Mouse (Mus musculus) adrenal gland, postnatal 14 days (tissue): Measurements from ENCODE around the gene Cfap299. TPM values are rescaled to one million over a fixed set of nuclear protein-coding genes. Genes with fewer than 3 reads are reported as not detected.

Experiments used
- DNase-seq: peaks from one replicate; pipeline ENCODE4 v3.0.0; 2021; ENCODE audit warnings: mixed read lengths
- total RNA-seq: library from RNA; stranded (reverse); gene quantifications from 2 replicates; pipeline ENCODE4 v1.2.3, GENCODE M21; 2021

Gene Cfap299
- total RNA-seq, 1 experiment from 2014 or later = not detected

DNA sequence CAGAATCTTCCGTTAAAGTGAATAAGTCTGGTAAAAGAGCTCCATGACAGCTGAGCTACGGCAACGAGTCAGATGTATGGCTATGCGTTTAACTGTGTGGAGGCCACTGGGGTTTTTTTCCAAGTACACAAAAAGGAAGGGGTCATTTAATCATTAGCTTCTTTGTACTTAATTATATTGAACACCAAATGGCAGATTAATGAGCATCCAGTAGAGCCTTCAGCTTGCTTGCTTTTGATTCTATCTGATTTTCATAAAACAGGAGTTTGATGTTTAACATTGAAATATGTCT, 47.6 kb downstream of the Cfap299 start:
- no peak for DNase-seq

DNA sequence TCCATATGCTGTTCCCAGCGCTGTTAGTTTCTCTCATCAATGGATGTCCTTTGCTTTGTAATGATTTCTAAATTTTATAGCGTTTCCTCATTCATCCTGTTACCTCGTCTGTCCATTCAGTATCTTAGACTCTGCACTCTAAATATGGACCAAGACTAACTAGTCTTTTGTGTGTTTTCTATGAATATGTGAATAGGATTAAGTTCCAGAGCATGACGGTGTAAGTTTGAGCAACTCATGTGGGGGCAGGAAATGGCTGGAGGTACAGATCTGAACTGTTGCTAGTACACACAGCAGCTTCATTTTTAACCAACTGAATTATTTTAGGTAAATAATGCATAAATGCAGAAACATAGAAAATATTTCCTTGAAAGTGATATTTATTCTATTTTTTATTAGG, 51.3 kb downstream of the Cfap299 start:
- no peak for DNase-seq

- no peak for DNase-seq
Observed at GRCm38 (mm10) chr5:98387054-98387453, 58.0 kb downstream of the Cfap299 start.

DNA sequence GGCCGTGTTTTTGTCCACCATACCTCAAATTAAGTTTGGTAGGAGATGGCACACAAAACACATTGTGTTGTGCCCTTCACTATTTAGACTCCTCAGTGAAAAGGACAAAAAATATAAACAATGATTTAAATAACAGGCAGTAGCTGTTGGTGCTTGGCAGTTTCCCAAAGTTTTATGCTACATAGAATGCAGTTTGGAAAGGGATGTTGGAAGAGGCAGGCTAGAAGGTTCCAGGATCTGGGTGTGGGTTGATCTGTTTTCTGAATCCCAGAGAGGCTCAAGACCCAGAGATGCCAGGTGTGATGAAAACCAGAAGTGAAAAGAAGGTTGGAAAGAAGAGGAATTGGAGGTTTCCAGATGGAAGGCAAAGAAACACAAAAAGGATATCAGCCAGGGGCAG, 73.1 kb downstream of the Cfap299 start:
- no peak for DNase-seq

- DNase-seq = peak; percentile 22
Observed at GRCm38 (mm10) chr5:98410060-98410459, 81.0 kb downstream of the Cfap299 start.

DNA sequence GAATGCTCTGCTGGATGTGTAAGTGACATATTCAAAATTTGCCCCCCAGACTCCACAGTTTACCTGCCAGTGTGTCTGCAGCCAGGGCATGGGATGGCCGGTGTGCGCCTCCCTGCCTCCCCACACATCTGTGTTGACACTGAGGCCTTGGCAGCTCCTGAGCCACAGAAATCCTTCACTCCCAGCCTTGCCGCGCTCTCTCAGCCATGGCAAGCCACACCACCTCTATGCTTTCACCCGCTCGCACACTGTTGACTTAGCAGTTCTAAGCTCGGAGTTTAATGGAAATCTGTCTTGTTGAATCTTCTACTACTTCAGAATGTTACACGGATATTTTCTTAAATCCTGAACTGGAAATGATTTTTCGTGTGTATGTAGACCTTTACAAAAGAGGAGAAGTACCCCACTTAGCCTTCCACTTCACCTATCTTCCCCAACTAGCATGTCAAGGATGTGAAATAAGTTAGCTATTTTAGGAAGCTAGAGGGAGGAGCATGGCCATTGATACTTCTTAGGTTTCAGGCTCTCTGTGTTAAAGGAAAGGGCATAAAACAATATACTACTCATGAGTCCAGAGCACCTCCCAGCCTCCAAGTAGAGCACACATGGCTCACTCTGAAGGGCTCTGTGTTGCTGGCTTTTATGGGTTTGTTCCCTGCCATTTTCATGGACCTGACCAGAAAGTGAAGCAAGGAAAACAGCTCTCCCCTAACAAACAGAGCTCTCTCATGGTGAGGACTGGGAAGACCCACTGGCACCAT, 87.5 kb downstream of the Cfap299 start:
- DNase-seq = no peak

DNA sequence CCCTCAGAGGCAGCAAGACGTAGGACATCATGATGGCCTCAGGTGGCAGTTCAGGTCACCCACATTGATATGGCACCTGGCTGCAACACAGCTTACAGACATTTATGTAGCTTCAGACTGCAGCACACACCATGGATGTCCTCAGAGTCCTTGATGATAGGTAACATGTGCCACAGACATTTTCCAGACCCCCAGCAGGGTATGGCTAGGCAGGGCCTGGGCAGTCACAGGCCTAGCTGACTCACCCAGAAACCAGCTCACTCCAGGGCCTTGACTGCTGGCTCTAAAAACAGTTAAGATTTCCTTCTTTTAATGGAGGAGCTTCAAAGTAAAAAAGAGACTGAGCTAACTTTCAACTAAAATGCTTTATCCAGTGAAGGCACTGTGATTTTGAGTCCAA, 95.9 kb downstream of the Cfap299 start:
- DNase-seq = peak; percentile 7

DNA sequence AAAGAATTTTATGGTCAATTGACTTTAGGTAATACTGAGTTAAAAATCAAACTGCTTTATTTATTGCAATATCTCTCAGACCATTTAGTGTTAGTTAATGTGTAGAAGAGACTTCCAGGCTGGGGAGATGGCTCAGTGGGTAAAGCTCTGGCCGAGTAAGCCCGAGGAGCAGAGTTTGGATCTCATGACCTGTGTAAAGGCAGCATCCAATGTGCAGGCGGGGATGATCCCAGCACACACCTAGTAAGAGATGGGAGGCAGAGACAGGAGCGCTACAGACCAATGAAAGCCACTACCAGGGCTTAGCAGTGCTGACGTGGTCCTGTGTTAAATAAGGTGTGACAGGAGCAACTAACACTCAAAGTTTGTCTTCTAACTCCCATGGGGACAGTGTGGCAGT, 97.0 kb downstream of the Cfap299 start:
- no peak for DNase-seq

- peak; percentile 30 for DNase-seq
Observed at GRCm38 (mm10) chr5:98430060-98430459, 101.0 kb downstream of the Cfap299 start.

DNA sequence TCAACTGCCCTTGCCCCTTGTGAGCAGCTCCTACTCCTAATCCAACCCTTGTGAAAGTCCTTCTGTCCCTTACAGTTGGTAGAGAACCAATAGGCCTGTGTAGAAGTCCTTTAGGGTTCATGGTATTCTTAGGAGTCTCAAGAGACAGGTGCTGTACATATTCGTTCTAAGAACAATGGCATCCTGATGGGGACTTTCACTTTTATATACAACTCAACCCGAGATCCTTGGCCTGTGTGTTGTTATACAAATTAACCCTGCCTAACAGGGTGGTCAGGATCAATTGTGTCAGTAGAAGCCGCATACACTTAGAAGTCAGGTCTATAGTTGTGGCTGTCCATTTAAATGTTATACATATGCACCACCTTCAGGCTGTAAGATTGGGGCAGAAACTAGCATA, 109.6 kb downstream of the Cfap299 start:
- no peak for DNase-seq

- no peak for DNase-seq
Observed at GRCm38 (mm10) chr5:98446771-98447462, 117.8 kb downstream of the Cfap299 start.

DNA sequence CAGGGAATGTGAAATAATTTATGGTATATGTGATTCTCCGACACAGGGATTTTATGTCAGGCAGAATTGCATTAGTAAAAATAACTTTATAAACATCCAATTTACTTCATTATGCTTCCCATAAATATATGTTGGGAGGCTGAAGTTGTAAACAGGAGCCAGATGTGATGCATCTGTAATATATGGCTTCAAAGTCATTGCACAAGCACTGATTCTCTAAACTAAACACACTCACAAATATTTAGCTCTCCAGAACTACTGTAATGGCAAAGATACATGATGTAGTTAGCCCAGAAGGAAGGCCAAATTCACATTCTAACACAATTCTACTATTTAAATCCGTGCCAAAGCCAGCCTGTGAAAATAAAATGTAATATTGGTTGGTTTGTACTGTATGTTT, 120.8 kb downstream of the Cfap299 start:
- no peak for DNase-seq

DNA sequence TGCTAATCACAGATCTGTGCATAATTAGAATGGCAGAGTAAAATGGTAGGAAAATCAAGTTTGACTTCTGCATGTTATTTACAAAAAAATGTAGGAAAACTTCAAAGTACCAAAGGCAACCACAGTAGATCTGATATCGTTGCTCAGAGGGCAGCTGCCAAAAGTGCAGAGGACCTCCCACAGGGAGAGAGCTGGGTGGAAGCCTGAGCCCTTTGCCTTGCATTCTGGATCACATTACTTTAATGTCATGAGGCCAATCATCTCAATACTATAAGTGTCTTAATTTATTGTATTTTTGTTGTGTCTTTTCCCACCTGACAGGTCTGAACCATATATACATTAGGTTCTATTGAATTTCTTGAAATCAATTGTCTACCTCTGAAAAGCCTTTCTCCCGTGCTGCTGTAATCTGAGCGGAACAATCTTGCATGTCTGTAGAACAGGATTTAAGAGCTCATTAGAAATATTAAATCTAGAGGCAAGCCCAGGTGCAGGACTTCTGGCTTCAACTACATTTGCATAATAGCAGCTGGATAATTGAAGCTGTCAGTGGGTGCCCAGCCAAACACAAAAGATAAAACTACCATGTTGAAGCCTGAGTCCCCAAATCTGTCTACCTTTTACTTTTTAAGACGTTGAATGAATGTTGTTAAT, 137.9 kb downstream of the Cfap299 start:
- DNase-seq = no peak

DNA sequence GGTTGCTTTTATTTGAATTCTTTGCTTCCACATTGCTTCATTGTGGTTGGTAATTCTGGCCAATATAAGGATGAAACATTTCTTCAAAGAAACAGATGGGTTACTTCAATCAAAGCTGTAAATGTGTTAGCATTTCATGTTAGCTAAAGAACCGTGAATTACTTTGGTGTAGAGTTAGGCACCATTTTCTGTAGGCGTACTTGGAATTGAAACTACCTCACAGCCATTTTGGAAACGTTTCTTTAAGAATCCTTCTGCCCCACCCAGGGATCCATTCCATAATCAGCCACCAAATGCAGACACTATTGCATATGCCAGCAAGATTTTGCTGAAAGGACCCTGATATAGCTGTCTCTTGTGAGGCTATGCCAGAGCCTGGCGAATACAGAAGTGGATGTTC, 140.9 kb downstream of the Cfap299 start:
- no peak for DNase-seq

DNA sequence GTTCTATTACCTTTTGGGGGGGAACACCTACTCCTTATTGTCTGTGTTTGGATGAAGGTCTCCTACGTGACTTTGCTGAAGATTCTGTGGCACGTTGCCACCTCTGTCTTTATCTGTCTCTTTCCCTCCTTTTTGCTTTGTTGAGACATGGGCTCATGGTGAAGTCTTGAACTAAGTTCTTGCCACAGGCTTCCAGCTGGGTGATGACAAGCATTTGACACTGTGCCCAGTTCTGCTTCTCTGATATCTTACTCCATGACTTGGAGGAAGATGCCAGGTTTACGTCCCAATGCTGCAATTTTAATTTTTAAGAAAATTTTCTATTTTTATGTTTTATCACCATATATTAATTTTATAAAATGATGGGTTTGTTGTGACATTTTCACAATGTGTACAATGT, 147.4 kb downstream of the Cfap299 start:
- DNase-seq = no peak

DNA sequence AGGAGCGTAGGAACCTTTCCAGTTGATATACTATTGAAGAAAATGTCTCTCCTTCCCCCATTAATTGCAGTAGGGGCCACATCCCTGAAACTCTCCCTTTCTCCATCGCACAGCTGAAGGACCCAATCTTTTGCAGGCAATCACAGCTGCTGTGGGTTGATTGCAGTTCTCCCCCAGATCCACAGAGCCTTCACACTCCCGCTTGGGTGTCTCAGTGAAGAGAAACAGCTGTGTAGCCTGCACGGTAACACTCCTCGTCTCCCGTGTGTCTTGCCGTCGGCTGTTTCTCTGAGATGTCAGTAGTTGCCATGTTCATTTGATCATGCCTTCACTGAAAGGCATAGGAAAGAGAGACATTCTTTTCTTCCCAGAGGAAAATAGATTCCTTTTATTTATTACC, 148.2 kb downstream of the Cfap299 start:
- DNase-seq = no peak

GRCm38 (mm10) chr5:98483507-98483906, 154.4 kb downstream of the Cfap299 start:
- no peak for DNase-seq

DNA sequence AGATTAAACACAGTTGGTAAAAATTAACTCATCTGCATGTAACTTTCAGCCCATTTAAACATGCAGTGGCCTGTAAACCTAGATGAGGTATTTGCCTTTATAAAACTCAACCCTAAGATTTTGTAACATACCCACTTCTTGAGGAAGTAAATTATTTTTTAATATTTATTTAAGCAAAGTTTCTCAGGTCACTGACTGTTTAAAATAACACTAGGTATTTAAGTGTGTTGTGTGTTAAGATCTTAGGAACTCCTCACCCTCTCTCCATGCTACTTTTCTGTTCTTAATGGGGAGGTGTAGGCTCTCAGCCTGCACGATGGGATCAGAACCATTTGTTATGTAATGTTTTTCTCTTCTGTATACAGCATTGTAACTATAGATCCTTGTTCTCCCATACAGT, 156.1 kb downstream of the Cfap299 start:
- no peak for DNase-seq

GRCm38 (mm10) chr5:98498317-98498716, 169.2 kb downstream of the Cfap299 start:
- no peak for DNase-seq

- peak; percentile 9 for DNase-seq
Observed at GRCm38 (mm10) chr5:98516214-98516613, 187.1 kb downstream of the Cfap299 start.

- no peak for DNase-seq
Observed at GRCm38 (mm10) chr5:98520118-98520517, 191.0 kb downstream of the Cfap299 start.

DNA sequence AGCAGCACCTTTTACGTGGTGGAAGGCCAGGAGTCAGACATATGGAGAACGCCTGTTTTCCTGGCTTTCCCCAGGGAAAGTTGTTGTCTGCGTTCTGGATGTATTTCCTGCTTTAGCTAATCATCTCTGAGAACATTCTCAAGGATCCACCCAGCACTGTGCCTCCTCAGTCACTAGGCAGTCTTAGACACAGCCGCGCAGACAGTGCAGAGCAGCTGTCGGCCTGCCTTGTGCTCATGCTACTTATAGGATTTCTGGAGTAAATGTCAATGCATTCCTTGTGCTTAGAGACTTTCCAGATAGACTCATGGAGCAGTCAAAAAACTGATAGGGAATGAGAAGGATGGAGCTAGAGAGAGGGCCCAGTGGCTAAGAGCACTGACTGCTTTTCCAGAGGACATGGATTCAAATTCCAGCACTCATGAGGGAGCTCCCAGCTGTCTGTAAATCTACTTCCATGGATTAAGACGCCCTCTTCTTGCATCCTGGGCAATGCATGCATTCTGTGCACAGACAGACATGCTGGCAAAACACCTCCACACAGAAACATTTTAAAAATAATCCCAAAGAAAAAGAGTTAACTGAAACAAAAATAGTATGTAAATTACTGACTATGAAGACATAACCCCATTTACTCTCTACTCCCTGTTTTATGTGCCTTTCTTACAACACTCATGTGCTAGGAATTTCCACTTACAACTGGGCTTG, 193.3 kb downstream of the Cfap299 start:
- DNase-seq = no peak

DNA sequence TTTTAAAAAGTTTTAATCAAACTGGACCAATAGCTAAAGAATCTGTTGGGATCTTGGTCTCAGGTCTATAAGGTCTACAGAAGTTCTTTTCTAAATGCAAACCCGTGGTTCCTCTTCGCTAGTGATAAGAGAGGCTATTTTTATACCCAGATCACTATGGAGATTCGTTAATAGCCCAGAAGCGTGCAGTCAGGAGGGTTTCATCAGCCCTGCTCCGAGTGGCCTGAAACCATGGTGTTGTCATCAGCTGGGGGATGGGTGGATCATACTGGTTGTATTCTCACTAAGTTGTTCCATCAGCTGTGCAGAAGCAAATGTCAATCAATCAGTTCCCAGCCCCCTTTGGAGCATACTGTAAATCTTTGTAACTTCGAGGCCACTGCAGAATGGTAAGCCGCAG, 193.9 kb downstream of the Cfap299 start:
- DNase-seq = no peak
